Mouse (Mus musculus) right cerebral cortex, postnatal 25 days (tissue): ENCODE measurements around the gene Defb26.

Experiments
- DNase-seq: peaks from one replicate; pipeline ENCODE4 v3.0.0; 2022

Gene Defb26

DNA sequence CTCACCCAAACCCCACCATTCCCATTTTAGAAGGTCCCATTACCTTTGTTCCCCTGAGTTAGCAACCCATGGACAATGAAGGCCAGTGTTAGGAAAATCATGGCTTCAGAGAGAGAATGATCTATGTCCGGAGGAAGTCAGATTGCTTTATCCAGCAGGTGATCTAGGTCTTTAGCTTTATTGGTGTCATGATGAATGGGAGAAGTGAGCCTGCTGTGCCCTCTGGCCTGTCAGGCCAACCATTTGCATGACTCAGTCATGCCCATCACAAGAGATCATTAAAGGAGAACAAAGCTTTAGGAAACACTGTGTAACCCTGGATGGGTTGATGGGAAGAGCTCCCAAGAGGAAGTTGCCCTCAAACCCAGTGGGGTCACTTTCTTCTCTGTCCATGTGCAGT is at the start of gene Defb26:
Gene Defb26, minus strand, starts transcription at position 101 of the 400 bp plus-strand sequence.
- DNase-seq, result no peak

DNA sequence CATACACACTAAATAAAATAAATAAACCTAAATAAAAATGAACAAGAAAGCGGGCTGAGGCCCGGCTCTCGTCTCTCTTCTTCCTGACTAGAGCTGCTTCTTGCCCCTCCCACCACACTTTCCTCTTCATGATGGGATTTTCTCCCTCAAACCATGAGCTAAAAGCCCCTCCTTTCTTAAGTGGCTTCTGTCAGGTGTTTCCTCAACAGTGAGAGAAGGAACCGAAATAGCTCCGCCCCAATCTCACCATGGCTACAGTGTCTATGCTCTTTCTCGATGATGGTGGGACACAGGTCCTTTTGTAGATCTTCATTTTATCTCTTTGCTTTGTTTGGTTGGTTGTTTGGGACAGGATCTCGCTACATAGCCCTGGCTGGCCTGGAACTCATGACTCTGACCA is 45.2 kb upstream of the Defb26 start:
- no peak for DNase-seq

DNA sequence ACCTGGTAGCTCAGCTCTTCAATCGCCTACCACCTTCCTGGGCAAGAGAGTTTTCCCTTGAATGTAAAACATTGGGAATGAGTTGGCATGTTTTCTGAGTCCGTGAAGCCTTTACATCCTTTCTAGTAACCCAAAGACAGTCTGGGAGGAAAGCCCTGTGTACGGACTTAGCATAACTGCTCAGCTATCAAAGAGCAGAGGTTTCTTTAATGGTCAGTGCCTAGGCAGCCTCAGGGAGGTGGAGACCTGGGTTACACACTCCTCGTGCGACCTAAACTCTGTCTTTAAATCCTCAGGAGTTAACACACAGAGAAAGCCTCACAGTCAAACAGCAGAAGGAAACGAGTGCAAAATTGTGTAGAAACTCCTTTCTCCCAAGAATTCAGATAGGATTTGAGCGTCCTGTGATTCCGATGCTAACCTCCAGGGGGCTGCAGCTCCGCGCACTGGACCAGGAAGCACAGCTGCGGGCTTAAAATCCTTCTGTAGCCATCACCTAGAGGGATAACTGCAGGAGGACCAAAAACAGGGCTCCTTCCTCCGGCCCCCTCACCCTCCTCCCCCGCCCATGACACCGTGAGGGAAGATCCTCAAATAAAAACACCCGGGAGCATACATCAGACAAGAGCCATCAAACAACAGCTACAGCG is 42.4 kb upstream of the Defb26 start:
- peak; percentile 44 for DNase-seq

DNA sequence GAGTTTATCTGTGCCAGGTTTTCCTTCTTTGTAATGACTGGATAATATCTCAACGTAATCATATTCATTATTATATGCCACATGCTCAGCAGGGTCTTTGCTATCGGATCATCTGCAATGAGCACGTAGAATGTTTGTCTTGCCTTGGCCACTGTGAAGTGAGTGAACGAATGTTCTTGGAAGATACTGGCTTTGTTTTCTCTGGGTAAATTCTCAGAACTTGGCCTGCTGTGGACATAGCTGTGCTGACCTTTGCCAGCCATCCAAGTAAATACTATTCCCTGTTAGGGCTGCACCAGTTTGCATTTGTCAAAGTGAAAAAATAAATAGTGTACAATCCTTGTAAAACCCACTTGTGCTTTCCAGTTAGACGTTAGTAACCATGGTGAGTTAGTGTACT is 36.6 kb upstream of the Defb26 start:
- DNase-seq, result no peak

DNA sequence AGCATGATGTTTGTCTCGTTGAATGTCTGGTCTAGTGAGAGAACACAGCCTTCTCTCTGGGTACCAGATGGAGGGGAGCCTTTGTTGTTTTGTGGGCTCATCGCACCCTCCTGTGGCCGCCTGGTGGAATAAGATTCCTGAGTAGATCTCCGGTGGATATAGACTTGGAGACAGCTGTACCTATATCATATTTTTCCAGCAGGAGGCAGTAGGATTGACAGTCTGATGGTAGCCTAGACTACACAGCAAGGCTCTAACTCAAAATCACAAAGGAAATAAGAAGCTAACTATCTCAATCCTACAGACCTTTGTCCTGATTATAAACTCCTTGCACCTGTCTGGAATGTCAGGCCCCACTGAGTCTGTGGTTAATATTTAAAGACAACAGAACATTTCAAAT is 33.2 kb upstream of the Defb26 start:
- peak; percentile 52 for DNase-seq

DNA sequence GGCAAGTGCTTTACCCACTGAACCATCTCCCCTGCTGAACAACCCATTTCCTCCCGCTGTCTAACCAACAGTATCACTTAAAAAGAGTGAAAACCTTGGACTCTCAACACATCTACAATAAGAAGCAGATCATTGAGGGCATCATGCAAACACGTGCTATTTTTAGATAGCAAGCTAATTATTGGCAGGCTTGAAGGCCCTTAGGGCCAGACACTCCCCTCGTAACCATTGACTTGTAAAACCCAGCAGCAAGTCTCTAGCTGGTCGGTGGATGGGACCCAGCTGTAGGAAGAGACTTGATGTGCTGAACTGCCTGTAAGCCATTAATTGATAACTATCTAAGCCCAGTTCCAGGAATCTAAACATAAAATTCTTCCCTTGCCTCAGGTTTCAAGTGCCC is 32.0 kb upstream of the Defb26 start:
- DNase-seq, result no peak

DNA sequence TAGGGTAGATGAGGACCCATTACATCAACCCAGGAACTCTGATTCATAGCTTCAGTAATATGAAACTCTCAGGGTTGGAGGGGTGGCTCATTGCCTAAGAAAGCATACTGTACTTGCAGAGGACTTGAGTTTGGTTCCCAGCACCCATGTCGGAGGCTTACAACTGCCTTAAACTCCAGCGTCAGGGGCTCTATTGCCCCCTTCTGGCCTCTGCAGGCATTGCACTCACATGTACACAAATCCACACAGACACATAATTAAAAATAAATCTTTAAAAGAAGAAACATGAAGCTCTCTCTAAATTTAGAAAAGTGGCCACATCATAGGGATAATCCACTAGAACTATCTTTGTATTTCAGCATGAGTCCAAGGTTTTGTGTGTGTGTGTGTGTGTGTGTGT is 31.4 kb upstream of the Defb26 start:
- no peak for DNase-seq

DNA sequence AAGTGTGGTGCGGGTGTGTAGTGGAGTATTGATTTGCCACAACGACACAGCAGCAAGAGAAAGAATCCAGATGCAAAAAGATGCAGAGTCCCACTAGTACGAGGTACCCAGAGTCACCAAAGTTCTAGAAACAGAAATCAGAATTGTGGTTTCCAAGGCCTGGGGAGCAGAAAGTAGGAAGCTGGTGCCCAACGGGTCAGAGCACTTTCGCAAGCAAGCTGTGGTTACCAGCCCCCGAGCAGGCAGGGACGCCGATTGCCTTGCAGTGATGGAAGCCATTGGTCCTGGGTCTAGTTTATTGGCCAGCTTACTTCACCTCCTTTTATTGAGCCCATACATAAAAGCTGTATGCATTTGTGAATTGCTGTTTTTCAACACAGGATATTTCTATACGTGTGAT is 30.5 kb upstream of the Defb26 start:
- DNase-seq, result no peak

DNA sequence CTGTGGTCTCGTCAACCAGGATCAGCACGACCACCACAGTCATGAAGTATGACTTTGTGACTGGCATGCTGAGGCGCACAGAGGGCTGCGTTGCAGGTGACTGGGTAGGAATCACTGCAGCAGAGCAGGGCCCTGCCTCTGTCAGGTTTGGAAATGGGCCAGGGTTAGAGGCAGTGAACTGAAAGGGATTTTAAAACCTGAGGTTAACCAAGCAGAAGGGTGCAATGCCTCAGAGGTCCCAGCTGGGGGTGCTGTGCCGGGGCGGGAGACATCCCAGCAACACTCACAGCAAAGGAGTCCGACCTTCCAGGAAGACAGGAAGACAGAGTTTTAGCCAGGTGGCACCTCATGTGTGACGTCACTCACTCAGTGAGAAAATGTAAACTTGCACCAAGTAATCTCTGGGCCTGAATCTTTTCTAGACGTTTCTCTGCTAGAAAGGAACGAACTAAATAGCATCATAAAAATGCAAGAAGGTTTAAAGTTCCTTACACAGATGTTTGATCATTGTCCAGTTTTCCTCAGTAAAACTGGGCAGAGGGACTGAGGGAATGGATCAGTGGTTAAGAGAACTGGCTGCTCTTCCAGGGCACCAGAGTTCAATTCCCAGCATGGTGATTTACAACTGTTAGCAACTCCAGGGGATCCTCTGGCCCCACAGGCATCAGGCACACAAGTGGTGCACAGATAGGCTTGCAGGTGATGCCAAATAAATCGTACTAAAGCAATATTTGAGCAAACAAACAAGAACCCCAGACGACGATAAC is 28.6 kb upstream of the Defb26 start, which contains the start of gene Defb29:
Gene Defb29, minus strand, starts transcription at position 155 of the 767 bp plus-strand sequence.
- DNase-seq, result no peak

DNA sequence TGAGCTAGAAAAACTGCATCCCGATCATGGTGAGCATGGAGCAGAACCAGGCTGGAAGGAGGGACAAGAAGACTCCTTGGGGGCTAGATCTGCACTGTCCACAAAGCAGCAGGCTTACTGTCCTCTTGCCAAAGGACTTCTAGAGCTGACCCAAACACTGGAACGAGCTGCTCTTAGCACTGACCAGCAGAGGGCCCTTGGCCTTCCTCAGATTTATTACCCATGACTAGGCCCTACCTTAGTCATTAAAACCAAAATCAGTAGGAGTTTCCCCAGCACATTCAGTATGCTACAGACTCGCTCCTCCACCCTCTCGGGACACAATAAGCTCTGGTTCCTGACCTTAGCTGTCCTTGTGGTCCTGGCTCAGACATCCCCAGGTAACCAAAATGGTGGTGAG is 6.5 kb upstream of the Defb26 start, which contains the start of gene Defb28:
Gene Defb28, plus strand, starts transcription at position 275 of the 400 bp plus-strand sequence.
- no peak for DNase-seq

DNA sequence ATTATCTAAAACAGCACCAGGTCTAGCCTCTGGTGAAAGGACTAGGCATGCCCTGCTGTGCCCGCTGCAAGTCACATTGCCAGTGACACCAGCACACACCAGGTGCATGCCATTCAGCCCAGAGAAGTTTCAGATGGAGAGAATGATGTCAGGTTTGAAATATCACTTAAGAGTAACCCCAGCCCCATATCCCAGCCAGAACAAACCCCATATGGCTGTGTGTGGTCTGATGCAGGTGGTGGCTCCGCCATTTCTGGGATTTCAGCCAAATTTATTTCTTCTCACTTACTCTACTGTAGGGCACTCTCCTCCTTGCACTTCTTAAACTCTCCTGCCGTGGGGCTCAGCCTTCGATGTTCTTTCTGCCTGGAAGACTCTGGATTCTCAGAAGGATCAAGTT is 4.6 kb upstream of the Defb26 start:
- no peak for DNase-seq

DNA sequence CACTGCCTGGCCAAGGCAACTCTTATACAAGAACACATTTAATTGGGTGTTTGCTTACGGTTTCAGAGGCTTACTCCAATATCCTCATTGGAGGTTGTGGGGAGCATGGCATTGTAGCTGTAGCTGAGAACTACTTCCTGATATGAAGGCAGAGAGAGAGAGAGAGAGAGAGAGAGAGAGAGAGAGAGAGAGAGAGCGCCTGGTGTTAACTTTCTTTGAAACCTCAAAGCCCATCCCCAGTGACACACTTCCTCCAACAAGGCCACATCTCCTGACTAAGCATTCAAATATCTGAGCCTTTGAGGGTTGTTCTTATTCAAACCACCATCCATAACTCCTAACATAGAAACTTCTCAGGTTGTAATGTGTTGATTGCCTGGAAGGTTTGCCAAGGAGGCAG is 7.5 kb downstream of the Defb26 start:
- no peak for DNase-seq

DNA sequence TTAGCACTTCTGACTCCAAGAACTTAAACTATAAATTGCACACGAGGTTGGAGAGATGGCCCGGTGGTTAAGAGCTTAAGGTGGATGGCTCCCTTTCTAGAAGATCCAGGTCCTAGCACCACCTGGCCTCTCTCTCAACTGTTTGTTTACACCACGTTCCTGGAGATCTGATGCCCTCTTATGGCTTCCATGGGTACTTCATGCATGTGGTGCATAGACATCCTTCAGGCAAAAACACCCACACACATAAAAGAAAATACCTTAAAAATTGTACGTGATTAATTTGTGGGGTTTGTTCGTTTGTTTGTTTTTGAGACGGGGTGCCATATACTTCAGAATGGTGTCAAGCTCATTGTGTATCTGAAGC is 10.6 kb downstream of the Defb26 start:
- no peak for DNase-seq

DNA sequence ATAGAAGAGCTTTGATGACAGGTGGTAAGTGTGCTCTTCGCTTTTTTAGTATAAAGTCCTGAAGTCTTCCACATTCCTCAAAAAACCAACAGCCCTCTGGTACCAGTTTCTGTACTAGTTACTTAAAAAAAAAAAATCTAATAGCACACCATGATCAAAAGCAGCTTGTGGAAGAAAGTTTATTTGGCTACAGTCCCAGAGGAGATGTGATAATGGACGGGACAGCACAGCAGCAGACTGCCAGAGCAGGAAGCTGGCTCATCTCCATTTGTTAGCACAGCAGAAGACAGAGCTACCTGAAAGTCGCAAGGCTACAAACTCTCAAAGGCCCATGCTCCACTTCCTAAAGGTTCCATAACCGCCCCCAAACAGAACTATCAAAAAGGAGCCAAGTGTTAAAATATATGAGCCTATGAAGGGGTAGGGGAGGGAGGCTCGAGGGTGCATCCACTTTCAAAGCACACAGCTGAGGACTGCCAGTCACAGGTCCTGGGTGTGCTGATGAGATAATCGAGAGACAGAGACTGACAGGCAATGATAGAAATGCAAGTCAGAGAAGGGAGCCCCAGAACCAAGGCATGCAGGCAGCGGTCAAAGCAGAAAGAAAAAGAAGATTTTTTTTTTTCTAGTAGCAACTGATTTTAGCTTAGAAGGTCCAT is 11.2 kb downstream of the Defb26 start:
- no peak for DNase-seq

DNA sequence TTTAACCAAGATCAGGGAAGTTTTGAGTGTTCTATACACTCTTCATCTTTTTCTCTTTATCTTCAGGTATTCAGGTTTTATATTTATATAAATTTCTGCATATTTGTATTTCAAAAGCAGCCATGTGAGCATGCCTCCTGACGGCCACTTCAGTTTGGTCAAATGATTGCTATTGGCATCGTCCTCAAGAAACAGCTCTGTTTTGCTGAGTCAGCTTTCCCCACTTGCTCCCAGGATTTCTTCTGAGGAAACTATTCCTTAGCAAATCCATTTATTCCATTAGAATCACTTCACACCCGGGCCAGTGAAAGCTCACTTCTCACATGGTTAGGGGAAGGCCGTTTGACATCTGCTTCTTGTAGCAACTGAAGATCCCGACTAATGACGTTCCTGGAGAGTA is 13.5 kb downstream of the Defb26 start:
- no peak for DNase-seq

DNA sequence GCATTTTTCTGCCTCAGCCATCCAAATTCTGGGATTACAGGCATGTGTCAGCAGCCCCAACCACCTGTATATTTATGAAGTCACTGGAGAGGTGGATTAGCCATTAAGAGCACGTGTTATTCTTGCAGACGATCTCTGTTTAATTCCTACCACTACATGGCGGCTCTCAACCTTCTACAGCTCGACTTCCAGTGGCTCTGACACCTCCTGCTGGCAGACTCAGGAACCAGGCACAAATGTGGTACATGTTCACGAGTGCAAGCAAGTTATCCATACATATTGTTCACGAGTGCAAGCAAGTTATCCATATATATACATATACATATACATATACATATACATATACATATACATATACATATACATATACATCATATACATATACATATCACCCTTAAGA is 18.3 kb downstream of the Defb26 start:
- DNase-seq, result no peak

DNA sequence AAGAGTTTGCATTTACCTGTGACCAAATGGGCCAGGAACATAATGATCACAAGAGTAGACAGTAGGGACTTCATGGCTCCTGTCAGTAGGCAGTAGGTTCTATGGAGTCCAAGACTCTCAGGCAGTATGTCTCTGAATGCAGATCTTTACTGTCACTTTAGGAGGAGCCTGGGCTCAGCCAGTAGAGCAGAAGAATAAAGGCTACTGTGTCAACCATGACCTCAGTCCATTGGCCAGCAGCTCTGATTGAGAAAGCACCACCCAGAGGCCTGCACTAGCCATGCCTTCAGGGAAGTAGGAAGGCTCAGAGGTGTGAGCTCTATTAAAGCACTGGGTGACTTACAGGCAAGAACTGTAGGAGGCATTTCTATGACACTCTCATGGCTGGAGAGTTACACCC is 21.5 kb downstream of the Defb26 start, which contains the start of gene Defb22:
Gene Defb22, minus strand, starts transcription at position 101 of the 400 bp plus-strand sequence.
- no peak for DNase-seq

DNA sequence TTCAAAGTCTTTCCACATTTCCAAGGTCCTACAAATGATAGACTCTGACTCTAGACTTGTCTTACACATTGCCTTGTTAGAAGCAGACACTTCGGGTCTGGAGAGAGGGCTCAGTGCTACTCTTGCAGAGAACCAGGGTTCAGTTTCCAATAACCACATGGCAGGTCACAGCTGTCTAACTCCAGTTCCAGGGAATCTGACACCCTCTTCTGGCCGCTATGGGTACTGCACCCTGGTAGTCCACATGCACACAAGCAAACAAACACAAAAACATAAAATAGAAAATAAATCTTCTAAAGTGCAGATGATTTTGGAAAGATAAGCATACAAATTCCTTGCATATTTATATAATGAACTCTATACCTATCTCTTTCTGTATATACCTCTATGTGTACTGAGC is 24.5 kb downstream of the Defb26 start:
- DNase-seq, result no peak

DNA sequence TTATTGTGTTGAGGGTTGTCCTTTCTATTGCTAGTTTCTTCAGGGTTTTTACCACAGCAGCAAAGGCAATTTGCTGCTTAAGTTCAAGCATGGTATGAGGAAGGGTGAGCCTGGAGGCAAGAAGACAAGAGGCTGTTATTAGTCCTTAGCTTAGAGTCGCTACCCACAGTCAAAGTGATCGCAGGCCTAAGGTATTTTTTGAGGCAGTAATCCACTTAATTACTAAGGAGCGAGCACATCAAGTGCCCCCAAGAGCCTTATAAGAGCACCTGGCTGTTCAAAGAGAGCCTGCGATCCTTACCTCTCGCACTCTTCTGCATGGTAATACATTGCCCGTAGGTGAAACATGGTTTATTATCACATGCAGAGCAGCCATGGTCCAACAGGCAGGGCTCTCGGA is 29.8 kb downstream of the Defb26 start:
- DNase-seq, result no peak

DNA sequence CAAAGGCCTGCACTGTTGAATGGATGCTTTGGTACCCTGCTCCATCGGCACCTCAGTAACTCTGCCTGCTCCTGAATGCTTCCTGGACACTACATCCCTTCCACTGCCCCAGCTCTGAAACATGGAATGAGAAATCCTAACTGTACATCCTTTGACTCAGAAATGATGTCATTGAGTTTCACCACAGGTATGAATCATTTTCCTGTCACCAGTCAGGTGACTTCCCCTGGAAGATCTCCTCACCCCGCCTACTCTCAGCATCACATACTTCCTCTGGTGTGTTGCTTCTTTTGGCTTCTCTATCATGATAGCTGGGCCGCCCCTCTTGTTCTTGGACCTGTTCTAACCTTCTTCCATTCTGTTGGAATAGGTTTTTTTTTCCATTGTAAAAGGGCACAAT is 30.6 kb downstream of the Defb26 start:
- DNase-seq, result no peak

DNA sequence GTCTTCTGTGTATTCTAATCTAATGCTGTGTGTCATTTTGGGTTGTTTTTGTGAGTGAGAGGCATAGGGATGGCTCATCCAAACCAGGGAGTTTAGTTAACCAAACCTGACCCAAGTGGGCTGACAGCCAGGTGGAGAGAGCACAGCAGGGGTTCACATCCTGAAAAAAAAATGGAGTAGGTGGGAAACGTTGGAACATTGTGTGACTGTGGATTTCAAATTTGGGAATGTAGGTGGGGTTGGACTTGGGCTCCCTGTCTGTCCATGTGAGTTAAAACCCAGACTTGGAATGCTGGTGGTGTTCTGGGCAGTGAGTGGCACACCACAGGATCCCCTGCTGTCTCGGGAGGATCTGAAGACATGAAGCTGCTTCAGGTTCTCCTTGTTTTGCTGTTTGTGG is 34.7 kb downstream of the Defb26 start, which contains the start of gene Defb20:
Gene Defb20, plus strand, starts transcription at position 301 of the 400 bp plus-strand sequence.
- DNase-seq, result no peak

DNA sequence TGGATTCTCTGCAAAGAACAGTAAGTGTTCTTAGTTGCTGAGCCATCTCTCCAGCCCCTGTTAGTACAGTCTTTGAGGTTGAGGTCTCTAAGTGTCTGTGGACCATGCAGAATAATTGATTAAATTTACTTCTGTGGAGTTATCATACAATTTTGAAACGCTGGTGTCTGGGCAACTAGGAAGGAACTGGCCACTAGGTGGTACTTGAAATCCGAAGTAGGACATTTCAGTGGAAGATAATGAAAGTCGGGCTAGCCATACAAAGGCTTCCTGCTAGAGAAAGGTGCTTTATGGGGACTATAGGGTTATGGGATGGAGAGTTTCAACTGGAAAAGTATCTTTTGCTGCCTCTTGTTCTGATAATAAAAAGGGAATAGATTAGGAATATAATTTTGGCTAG is 39.1 kb downstream of the Defb26 start:
- DNase-seq, result no peak

DNA sequence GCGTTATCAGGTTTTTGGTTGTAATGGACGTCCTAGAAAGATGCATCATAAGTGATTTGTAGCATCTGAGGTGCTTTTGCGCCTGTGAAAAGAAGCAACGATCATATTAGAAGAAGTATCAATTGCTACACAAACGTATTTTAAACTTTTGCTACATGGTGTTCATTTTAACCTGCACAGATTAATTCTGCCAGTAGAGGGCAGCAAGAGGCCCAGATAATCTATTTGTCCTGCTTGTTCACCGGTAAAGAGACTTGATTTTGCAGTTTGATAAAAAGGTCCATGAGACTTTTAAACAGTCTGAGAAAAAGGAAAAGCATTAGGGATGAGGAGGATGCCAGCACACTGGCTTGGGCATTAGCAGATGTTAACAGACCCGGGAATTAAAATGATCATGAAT is 40.5 kb downstream of the Defb26 start:
- DNase-seq, result peak; percentile 12

DNA sequence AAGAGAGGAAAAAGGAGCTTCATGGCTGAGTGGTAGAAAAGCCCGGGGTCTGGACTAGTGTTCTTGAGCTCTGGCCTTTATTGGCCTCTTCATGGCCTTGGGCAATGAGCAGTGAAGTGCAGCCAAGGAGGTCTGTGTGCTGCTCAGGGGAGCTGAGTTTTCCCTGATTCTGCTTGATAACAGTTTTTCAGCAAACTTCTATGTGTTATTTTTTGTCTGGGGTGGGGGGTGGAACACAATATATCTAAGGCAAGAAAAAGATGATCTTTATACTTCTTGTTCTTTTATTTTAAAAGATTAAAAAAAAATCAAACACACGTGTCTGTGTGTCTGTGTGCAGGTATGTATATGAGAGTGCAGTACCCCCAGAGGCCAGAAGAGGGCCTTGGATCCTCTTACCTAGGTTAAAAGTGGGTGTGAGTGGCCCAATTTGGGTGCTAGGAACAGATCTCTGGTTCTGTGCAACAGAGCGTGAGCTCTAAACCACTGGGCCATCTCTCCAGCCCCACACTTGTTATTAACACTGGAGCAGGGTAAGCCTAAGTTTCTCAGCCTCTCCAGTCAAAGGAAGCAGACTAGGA is 46.8 kb downstream of the Defb26 start, which contains the start of gene Defb23:
Gene Defb23, minus strand, starts transcription at position 51 of the 581 bp plus-strand sequence.
- no peak for DNase-seq
